Mouse (Mus musculus) lung, postnatal 4 days (tissue): ENCODE results near the gene Med19.
"Not testable (repeated sequence)": the region's sequence is repeated elsewhere in the genome, so short reads cannot be mapped to it uniquely, and the experiment has no call there.

Experiments
- DNase-seq, 2 experiments: peaks; one replicate each; pipeline ENCODE4 v3.0.0; 2021

Gene Med19

DNA sequence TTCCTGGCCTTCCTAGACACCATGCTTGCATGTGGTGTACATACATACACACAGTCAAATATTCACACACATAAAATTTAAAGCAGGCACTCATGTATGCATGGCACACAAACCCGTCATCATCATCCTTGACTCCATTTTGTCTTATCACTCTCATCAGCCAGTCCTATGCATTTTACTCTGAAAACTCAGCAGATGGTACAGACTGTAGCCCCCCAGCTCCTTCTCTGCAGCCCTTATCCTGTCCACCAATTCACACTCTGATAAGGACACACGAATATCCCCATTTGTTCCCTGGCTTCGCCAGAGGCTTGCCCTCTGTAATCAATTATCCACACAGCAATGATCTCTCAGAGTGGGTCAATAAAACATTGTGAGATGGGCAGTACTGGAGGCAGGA lies 43.0 kb downstream of the Med19 start:
- DNase-seq = no peak

DNA sequence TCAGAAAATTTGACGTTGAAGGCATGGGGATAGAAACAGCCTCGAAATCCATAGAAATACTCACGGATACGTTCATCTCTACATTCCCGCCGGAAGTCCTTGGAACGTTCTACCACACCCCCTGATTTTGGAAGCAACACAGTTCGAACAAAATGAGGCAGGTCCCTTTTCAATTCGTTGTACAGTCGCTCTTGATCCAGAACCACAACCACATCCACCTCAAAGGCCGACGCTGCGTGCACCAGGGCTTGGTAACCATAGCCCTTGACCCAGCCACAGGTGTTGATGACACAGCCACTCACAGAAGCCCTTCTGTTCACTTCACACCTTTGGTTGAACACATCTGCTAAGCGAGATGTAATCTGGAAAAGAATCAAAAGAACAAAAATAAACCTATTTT lies 45.7 kb downstream of the Med19 start:
- no peak for DNase-seq

GRCm38 (mm10) chr2:84725770-84726169 lies 47.6 kb downstream of the Med19 start:
- DNase-seq = no peak

DNA sequence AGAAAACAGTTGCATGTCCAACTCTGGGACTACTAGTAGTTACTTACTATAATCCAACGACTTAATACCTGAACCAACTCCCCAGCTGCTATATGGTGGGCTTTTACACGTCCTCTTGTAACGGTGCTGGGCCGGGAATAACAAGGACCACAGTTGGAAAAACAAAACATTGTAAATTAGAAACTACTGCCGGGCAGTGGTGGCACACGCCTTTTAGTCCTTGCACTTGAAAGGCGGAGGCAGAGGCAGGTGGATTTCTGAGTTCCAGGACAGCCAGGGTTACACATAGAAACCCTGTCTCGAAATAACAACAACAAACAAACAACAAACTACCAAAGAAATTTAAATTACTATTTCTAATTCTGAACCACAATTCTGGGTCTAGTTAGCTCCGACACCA lies 48.5 kb downstream of the Med19 start:
- DNase-seq = no peak

- peak; percentile 97 for DNase-seq
These were observed 49.1 kb downstream of the Med19 start, which contains the start of gene Clp1 for GRCm38 (mm10) chr2:84727172-84727858. TSS of gene Clp1 (minus strand) at chr2:84727350.

DNA sequence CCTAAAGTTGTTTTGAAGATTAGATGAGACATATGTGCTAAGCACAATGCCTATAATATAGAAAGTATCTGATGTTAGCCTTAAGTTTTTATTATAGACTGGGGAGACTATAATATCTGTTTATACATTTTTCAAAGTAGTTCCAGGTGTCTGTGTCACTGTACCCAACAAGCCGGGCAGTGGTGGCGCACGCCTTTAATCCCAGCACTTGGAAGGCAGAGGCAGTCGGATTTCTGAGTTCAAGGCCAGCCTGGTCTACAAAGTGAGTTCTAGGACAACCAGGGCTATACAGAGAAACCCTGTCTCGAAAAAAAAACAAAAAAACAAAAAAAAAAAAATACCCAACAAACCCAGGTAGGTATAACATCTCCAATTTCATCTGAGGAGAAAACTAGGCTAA lies 50.0 kb downstream of the Med19 start:
- not testable (repeated sequence) for DNase-seq

DNA sequence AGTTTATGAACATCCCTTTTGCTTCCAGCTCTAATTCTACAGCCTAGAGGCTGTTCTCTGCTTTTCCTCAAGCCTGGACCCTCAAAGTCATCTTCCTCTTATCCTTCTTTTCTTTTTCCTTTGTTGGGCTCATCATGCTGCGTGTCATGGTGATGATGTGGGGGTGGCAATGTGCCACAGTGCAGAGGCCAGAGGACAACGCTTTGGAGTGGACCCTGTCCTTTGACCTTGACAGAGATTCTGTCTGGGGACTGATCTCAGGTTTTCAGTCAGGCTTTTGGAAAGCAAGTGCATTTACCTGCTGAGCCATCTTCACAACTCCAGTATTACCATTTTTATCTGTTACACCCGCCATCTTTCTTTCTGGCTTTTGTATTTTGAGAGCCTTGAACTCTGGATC lies 53.0 kb downstream of the Med19 start:
- DNase-seq = no peak

DNA sequence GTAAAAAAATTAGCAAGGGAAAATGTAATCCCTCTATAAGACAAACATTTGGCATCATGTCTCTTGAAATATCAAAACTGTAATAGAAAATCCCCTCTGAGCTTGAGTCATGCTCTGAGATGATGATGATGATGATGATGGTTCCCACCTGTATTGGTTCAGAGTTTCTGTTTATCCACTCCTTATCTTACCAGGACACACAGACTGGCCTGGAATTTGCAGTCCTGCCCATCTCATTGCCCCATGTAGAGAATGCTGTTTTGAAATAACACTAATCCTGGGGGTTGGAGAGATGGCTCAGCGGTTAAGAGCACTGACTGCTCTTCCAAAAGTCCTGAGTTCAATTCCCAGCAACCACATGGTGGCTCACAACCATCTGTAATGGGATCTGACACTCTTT lies 54.2 kb downstream of the Med19 start:
- no peak for DNase-seq

GRCm38 (mm10) chr2:84733579-84734300 lies 55.5 kb downstream of the Med19 start, which contains the start of gene Ypel4:
TSS of gene Ypel4 (plus strand) at chr2:84734058.
- peak; percentile 41 to 53 for DNase-seq

DNA sequence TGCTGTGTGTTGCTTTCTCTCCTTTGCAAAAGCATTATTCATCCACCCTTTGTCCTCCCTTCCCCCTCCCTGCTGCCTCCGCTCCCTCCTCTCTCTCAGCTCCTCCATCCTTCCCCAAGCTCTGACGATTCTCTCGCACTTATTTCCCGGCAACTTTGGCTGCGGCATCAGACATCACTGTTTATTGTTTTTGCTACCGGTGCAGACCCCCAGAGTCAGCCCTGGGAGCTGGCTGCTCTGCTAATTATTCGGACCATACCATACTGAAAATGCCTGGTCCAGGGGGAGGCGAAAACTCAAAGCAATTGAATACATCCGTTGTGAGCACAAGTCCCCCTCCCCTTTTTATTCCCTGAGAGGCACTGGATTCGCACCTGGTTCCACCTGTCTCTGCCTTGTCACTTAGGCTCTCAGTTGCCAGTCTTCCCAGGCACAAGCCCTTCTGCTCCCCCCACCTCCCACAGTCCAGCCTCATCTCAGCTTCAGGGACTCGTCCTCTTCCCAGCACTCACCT lies 56.2 kb downstream of the Med19 start:
- DNase-seq = no peak

DNA sequence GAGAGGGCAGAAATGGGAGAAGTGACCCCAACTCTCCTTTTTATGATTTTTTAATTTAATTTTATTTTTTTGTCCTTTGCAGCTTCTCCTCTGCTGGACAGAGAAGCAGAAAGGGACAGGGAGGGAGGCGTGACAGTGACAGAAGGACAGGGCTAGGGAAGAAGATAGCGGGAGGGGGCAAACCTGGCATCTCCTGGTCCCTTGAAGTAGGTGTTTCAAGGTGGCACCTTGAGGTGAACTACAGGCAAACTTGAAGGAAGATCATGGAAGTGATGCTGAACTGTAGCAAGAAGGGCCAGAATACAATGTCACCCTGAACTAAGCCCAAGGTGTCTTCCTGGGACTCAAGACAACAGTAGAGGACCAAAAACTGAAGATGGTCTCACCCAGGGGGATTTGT lies 56.7 kb downstream of the Med19 start:
- DNase-seq = no peak

- no peak for DNase-seq
These were observed 57.2 kb downstream of the Med19 start for GRCm38 (mm10) chr2:84735346-84735920.

DNA sequence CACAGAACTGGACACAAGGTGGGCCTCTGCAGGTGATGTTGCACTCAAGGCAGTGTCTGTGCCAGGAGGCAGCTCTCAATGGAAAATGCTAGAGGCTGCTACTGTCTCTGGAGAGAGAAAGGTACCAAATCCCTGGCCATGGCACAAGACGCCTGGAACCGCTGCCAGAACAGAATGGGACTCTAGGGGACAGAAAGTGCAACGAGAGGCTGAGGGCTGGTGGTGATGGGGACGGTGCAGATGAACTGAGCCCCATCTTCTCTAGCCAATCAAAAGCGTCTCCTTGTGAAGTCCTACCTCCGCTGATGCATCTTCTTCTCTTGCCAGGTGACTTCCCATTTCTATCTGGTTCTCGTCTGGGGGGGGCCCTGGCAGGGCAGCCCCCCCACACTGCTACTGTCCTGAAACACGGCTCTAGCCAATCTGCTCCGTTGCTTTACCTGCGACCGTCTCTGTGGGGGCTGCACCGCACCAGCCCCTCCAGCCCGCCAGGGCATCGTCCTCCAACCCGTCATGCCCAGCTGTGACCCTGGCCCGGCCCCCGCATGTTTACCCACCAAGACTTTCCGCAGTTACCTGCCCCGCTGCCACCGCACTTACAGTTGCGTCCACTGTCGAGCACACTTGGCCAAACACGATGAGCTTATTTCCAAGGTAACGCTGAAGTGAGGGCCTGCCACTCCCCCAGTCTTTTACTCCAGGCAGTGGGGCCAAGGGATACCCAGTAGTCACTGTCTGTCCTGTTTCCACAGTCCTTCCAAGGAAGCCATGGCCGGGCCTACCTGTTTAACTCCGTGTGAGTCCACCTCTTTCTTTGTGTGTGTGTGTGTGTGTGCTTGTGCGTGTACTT lies 58.3 kb downstream of the Med19 start:
- peak in 1 of 2 experiments; percentile 31 for DNase-seq

DNA sequence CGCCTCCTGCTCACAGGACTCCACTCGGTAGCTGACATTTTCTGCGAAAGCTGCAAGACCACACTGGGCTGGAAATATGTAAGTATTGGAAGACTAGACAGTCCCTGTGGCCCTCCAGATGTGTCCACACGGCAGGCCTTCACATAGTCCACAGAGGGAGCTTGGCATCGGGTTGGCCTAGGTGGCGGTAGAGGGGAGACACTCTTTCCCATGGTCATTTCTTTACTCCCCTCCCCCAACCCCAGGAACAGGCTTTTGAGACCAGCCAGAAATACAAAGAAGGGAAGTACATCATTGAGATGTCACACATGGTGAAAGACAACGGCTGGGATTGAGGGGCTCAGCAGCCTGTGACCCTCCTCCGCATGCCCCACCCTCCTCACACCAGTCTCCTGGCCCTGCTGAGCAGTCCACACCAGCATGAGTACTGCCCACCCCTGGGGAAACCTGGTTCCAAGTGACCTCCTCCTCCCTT lies 59.3 kb downstream of the Med19 start:
- peak; percentile 36 to 44 for DNase-seq
